Mouse (Mus musculus) embryonic facial prominence, embryonic 15.5 days (tissue): Measurements from ENCODE around the gene Gm21985. TPM values are rescaled to one million over a fixed set of nuclear protein-coding genes. Genes with fewer than 3 reads are reported as not detected.
"Not testable (repeated sequence)": the region's sequence is repeated elsewhere in the genome, so short reads cannot be mapped to it uniquely, and the experiment has no call there.

Experiments used
- ATAC-seq: fragments of 200-750 bp; cut with Nextera tagmentation; 2 replicates; pipeline ENCODE4 v1.8.0; 2017; ENCODE audit warnings: low read depth, moderate TSS enrichment; ENCODE audit not compliant: insufficient number of reproducible peaks, low FRiP score, low TSS enrichment
- H3K27ac ChIP-seq: fragments of 300-500 bp; sonication (generic); replicated peaks from 2 replicates; pipeline ENCODE4 v1.5.1; 2015; ENCODE audit warnings: mild to moderate bottlenecking, inconsistent platforms
- H3K27me3 ChIP-seq: fragments of 300-500 bp; sonication (generic); 2 replicates; pipeline ENCODE4 v1.6.1; 2015; ENCODE audit warnings: inconsistent platforms
- H3K36me3 ChIP-seq: fragments of 300-500 bp; sonication (generic); 2 replicates; pipeline ENCODE4 v1.6.1; 2015; ENCODE audit warnings: mild to moderate bottlenecking, inconsistent platforms
- H3K4me1 ChIP-seq: fragments of 300-500 bp; sonication (generic); 2 replicates; pipeline ENCODE4 v1.6.1; 2015; ENCODE audit warnings: inconsistent platforms
- H3K4me2 ChIP-seq: fragments of 300-500 bp; sonication (generic); replicated peaks from 2 replicates; pipeline ENCODE4 v1.6.1; 2015; ENCODE audit warnings: mild to moderate bottlenecking, inconsistent platforms
- H3K4me3 ChIP-seq: fragments of 300-500 bp; sonication (generic); replicated peaks from 2 replicates; pipeline ENCODE4 v1.5.1; 2015; ENCODE audit warnings: mild to moderate bottlenecking, inconsistent platforms
- H3K9ac ChIP-seq: fragments of 300-500 bp; sonication (generic); 2 replicates; pipeline ENCODE4 v1.6.1; 2015; ENCODE audit warnings: inconsistent platforms
- H3K9me3 ChIP-seq: fragments of 300-500 bp; sonication (generic); replicated peaks from 2 replicates; pipeline ENCODE4 v1.6.1; 2016; ENCODE audit warnings: inconsistent platforms
- WGBS: fragments of 180-500 bp; shearing (Covaris S2); methylation state at CpG from one replicate; pipeline ENCODE4 v1.1.7; 2015; 5-methylcytosine and 5-hydroxymethylcytosine counted together
- polyA plus RNA-seq: library from polyadenylated mRNA; unstranded; fragments of >200 nt; fragmentation: Nextera tagmentation; extraction: Ambion mirVana; gene quantifications from 2 replicates; pipeline ENCODE4 v1.2.1, GENCODE M21; 2015

Gene Gm21985
- polyA plus RNA-seq, 1 experiment from 2014 or later: not detected

- no peak overlapping the region for H3K4me2 ChIP-seq
- ATAC-seq: no peak
- no peak overlapping the region for H3K9ac ChIP-seq
- H3K4me3 ChIP-seq: no peak overlapping the region
- no peaks in the 10 kb centered on the region for H3K36me3 ChIP-seq
- H3K4me1 ChIP-seq: no peaks in the 10 kb centered on the region
- WGBS: 29% methylated on average over 4 of the region's 4 CpGs
- H3K9me3 ChIP-seq: no peaks in the 10 kb centered on the region
- no peak overlapping the region for H3K27ac ChIP-seq
- no peaks in the 10 kb centered on the region for H3K27me3 ChIP-seq
Observed at GRCm38 (mm10) chr2:112449597-112450296, 183.6 kb downstream of the Gm21985 start.

- H3K27me3 ChIP-seq, H3K4me3 ChIP-seq, H3K9me3 ChIP-seq, H3K36me3 ChIP-seq, H3K4me2 ChIP-seq, H3K4me1 ChIP-seq, H3K27ac ChIP-seq, ATAC-seq, H3K9ac ChIP-seq: not testable (repeated sequence)
Observed at GRCm38 (mm10) chr2:112452513-112452912, 186.4 kb downstream of the Gm21985 start.

GRCm38 (mm10) chr2:112454125-112454861 lies 188.2 kb downstream of the Gm21985 start:
- Histone ChIP-seq H3K4me1 (0 out of 2 replicates have a peak, but pooled peaks cover 6% of the 10 kb centered on the region), H3K9ac (peak overlapping the region; percentile 84), H3K9me3 (no peaks in the 10 kb centered on the region), H3K27ac (peak overlapping the region; percentile 67; the same call in 1 of the 2 replicates), H3K36me3 (no peaks in the 10 kb centered on the region), H3K4me3 (peak overlapping the region; percentile 89), H3K4me2 (peak overlapping the region; percentile 69), H3K27me3 (no peaks in the 10 kb centered on the region)
- peak; percentile 39; the same call in 1 of the 2 replicates for ATAC-seq
- WGBS: 29% methylated on average over 17 of the region's 17 CpGs

- 0 out of 2 replicates have a peak, but pooled peaks cover 6% of the 10 kb centered on the region for H3K4me1 ChIP-seq
- whole genome bisulfite sequencing: under 1% methylated on average over 49 of the region's 49 CpGs
- peak within 1 kb of the TSS; percentile 69 for H3K4me2 ChIP-seq
- peak within 1 kb of the TSS; percentile 78 for H3K27ac ChIP-seq
- no peaks in the 10 kb centered on the region for H3K27me3 ChIP-seq
- peak; percentile 95 for ATAC-seq
- no peaks in the 10 kb centered on the region for H3K9me3 ChIP-seq
- peak within 1 kb of the TSS; percentile 84 for H3K9ac ChIP-seq
- H3K4me3 ChIP-seq: peak within 1 kb of the TSS; percentile 89
- peaks cover 2% of the 10 kb centered on the region for H3K36me3 ChIP-seq
Observed at GRCm38 (mm10) chr2:112454862-112455564, 188.9 kb downstream of the Gm21985 start, which contains the start of gene Emc7. Gene Emc7 (plus strand): TSS chr2:112454997.

Other genes with a start within 250 kb of the Gm21985 start
- gene Olfr1311, start 241.9 kb upstream of the Gm21985 start, polyA plus RNA-seq: not detected in 2 replicates
- gene Olfr1312, start 216.1 kb upstream of the Gm21985 start, polyA plus RNA-seq: not detected in 2 replicates
- not detected in 2 replicates for gene Olfr1313, start 188.5 kb upstream of the Gm21985 start, polyA plus RNA-seq
- not detected in 2 replicates for gene Olfr1314, start 169.5 kb upstream of the Gm21985 start, polyA plus RNA-seq
- not detected in 2 replicates for gene Olfr1315-ps1, start 150.9 kb upstream of the Gm21985 start, polyA plus RNA-seq
- not detected in 2 replicates for gene Olfr1316, start 131.3 kb upstream of the Gm21985 start, polyA plus RNA-seq
- not detected in 2 replicates for gene Olfr1317, start 126.0 kb upstream of the Gm21985 start, polyA plus RNA-seq
- 0.09 TPM in 1 of 2 replicates, not detected in the other for gene Olfr1318, start 112.1 kb upstream of the Gm21985 start, polyA plus RNA-seq
- 24.5 and 35.9 TPM in 2 replicates for gene Lpcat4, start 26.8 kb upstream of the Gm21985 start, polyA plus RNA-seq
- not detected in 2 replicates for gene Nutm1, start 7.0 kb upstream of the Gm21985 start, polyA plus RNA-seq
- 201 and 206 TPM in 2 replicates for gene Nop10, start 4.4 kb upstream of the Gm21985 start, polyA plus RNA-seq
- 11.1 and 11.8 TPM in 2 replicates for gene Slc12a6, start 489 bp upstream of the Gm21985 start, polyA plus RNA-seq
- 124 and 127 TPM in 2 replicates for gene Emc4, start 101.7 kb downstream of the Gm21985 start, polyA plus RNA-seq
- 49.0 and 50.4 TPM in 2 replicates for gene Katnbl1, start 112.9 kb downstream of the Gm21985 start, polyA plus RNA-seq
- gene Emc7, start 188.7 kb downstream of the Gm21985 start, polyA plus RNA-seq: 19.6 TPM in 2 replicates
- gene Chrm5, start 214.5 kb downstream of the Gm21985 start, polyA plus RNA-seq: 0.13 TPM in 1 of 2 replicates, not detected in the other
- gene Aven, start 226.7 kb downstream of the Gm21985 start, polyA plus RNA-seq: 4.9 and 5.3 TPM in 2 replicates